Mouse (Mus musculus) cerebellum, postnatal 4 days (tissue): Measurements from ENCODE around the gene Abca6.

Source experiments
- DNase-seq, 2 experiments: peaks; one replicate each; pipeline ENCODE4 v3.0.0; 2022; ENCODE audit warnings: low spot score in 2 of 2, mixed read lengths in 1 of 2

Gene Abca6

DNA sequence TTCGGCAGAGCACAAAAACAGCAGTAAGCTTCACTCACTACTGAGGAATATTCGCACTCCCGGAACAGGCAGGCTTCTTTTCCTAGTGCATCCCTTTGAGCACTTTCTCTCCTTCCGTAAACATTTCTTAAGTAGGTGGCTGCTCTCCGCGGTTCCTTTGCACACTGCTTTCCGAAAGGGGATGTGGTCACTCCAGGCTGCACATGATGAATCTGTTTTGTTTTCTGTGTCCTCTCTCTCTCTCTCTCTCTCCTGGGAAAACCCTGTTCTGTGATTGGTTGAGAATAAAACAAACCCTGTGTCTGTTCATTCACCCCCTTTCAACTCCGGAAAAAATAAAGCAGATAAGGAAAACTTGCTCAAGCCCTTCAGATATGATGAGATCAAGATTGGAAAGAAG lies at the start of gene Abca6:
Abca6 (minus strand) TSS at position 243 of the 400 bp plus-strand sequence.
- DNase-seq = no peak

DNA sequence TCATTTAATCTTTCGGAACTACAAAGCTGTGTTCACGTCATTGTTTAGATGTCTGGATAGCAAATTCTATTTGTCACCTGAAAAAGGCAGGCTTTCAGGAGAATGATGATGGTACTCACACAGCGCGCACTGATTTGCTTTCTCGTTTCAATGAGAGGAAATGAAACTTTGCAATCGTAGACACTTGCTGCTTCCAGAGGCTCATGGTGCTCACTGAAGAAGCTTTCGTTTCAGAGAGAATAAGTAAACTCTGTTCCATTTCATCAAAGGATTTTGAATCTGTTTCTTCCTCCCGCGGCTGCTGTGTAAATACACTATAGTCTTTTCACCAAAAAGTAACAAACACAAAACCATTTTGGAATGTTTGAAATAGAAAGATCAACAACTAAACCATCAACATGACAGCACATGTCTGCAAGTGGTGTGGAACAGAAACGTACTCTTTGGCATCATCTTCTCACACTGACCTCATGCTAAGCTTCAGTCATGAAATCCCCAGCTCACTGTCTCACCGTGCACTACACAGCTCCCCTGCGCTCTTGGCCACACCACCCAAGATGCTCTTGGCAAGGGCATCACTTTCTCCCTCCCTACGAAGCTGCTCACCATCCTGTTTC lies 46.4 kb upstream of the Abca6 start:
- no peak for DNase-seq

DNA sequence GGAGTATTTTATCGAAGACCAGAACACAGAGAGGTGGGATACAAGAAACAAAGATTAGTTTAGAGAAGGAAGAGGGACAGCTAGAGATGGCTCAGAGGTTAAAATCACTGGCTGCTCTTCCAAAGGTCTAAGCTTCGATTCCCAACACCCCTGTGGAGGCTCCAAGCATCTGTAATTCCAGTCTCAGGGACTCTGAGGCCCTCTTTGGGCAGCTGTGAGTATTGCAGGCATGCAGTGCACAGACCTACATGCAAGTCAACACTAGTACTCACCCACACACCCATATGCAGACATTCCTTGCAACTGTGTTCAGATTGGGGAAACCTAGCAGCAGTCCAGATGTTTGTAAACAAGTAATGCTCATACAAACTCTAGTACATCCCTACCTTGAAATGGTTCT lies 39.0 kb upstream of the Abca6 start:
- DNase-seq = no peak

DNA sequence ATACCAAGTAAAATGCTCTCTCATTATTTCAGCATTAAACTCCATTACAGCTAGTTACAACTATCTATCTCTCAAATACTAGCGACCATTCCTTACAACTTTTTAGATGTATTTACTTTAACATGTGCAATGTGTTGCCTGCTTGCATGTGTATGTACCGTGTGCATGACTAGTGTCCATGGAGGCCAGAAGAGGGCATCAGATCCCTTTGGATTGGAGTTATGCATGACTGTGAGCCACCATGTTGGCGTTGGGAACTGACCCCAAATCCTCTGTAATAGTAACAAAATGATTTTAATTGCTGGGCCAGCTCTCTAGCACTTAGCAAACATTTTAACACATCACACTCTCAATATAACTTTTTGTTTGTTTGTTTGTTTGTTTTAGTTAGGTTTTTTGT lies 36.8 kb upstream of the Abca6 start:
- DNase-seq = no peak

DNA sequence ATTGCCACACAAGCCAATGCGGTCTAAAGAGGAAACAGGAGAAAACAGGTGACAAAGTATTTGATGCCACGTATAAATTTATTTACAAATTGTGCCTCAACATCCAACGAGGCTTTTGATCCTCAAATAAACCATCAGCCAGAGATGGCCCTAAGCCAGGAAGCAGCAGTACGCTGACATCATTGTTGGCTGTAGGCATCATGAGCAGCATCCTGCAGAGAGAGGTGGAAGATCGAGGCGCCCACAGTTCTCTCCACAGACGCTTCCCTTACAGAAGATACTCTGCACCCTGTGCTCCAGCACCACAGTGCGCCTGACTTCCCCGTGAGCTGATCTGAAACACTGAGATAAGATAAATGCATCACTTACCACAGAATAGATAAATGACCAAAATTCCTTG lies 36.1 kb upstream of the Abca6 start:
- DNase-seq = peak in 1 of 2 experiments; percentile 13

DNA sequence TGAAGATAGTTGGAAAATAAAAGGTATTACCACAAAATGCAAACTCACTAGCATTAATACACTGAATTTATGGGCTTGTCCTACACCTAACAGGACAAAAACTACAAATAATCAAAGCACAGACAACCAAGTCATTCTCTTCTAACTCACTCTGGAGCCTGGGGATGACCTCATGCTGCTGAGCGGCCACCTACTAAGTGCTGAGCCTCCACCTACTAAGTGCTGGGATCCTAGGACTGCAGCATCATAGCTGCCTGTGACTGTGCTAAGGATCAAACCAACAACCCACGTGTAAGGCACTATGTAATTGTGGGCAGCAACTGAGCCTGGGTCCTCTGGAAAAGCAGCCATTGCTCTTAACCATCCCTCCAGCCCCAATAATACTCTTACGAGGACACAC lies 34.8 kb upstream of the Abca6 start:
- no peak for DNase-seq

DNA sequence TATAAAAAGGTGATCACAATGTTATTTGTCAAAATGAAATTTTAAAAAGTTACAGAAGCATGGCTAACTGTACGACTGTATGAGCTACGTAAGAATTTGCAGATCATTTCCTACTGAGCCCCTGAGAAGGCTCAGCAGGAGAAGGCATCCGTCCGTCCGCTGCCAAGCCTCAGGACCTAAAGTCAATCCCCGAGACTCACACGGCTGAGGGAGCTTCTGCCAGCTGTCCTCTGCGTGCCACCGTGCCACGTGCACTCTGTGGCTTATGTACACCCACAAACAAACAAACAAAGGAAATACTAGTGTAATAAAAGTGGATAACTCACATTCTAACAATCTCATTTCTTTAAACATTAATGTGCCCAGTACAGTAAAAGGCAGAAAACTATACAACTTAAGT lies 33.3 kb upstream of the Abca6 start:
- no peak for DNase-seq

DNA sequence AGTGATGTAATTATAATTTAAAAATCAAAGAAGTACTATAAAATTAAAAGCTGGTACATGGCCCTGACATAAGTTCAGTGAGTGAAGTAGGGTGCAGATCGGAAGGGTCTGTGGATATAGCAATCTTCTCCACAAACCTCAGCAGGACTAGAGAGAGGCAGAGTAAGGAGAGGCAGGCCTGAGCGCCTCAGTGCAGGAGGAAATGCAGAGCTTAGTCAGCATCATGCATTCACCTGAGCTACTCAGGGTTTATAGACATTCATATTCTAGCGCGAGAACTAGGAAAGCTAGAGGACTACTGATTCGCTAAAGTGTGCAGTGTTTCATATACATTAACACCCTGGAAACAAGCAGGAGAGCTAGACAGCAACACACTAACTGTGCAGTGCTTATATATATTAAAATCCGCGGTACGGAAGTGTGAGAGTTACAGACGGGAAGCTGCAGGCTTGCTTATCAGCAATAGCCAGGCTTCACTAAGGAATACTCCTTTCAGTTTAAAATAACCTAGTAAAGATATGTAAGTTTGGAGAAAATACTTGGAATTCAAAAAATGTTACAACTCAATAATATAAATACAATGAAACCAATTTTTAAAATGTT lies 32.7 kb upstream of the Abca6 start:
- no peak for DNase-seq

DNA sequence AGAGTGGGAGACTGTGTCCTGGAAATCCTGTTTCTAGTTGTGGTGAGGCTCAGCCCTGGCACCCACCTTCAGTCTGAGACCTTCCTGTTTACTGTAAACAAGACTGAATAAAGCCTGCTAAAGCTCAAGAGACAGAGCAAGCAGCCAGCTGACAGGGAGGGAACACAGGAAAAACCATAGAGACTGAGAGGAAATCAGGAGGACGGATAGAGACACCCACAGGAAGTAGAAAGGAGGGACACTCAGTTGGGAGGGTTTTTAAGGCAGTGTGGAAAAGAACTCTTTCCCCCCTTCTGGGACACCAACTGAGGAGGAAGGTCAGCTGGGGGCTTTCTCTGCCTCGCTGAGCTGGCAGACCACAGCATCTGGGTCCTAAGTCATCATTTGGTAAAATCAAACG lies 23.2 kb upstream of the Abca6 start:
- DNase-seq = no peak

DNA sequence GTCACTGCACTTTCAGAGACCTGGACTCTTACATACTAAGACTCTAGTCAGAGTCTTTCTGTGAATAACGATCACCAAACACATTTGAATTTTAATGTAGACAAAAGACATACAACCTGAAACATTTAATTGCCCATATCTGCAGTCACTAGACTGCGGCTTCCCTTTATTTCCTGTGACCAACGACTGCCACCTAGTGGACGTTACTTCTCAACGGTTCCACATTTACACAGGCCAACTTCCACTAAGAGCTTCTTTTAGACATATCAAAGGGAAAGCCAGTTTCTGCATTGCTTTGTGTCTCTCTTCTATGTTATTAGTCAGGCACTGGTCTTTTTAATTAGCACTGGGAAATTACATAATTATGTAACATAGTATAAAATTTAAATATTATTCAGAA lies 20.2 kb upstream of the Abca6 start:
- peak in 1 of 2 experiments; percentile 48 for DNase-seq

DNA sequence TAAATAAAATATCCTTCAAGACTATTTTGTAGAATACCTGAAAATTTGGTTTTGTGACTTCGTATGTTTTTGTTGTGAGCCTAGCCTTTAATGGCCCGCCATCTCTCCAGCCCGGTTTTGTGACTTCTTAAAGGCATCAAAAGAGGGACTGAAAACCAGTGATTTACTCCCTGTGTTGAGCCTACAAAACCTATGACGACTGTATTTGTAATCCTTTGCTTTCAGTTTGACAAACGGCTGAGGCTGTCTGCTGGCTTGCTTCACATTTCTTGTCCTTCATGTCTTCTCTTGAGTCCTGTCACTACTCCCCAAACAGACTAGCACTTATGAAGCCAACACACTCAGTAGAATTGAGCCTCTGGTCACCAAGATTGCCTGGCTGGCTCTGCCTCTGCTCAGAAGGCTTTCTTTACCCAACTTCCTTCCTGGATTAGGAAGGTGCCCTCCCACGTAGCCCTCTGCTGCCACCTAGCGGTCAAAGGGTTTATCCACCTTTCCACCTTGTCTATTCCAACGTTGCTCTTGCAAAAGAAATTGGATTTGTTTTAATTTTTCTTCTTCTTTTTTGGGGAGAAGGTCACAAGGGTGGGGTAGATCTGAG lies 16.8 kb upstream of the Abca6 start:
- DNase-seq = peak; percentile 88 to 89

DNA sequence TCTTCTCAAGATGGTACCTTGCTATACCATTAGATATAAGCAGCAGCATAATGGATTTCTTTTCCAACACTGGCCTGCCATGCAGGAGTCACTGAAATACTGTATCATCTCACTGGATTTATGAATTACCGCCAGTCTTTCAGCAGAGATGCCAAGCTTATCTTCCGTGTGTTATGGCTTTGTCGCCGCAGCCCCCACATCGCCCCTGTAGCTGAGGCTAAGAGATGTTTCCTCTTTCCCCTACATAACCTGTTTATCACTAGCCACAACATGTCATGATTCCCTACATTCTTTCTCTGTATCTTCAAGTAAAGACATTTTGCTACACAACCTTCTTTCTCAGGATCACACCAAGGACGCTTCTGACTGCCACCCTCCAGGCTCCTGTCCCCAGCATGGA lies 15.7 kb upstream of the Abca6 start:
- no peak for DNase-seq

DNA sequence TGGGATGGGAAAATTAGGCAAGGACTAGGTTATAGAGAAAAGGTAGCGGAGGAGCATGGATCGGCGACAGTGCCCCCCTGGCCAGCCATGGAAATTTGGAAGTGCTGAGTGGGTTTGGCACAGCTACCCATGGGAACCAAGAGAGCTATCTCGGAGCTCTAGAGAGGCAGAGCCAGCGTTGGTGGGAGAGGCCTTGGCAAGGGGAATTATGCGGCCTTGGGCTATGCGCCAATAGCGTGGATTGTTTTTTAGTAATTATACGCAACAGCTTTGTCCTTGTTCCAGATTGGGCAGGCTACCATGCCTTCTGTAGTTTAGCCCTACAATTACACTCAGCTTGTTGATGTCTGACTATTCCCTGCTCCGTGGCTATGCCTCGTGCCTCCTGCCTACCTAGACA lies 15.2 kb upstream of the Abca6 start:
- DNase-seq = peak in 1 of 2 experiments; percentile 4

DNA sequence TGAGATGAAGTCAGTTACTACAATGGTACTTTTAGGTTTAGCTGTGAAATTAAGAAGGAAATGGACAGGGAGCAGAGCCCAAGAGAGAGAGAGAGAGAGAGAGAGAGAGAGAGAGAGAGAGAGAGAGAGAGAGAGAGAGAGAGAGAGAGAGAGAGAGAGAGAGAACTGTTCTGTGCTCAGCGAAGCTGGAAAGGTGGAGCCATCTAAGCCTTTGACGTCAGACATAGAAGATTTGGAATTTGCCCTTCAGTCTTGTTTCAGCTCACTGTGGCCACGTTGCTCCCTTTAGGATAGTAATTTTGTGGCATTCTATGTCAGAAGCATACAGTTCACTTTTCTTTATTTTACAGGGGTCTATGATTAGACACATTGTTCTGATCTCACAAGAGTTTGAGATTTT lies 10.3 kb upstream of the Abca6 start:
- no peak for DNase-seq

DNA sequence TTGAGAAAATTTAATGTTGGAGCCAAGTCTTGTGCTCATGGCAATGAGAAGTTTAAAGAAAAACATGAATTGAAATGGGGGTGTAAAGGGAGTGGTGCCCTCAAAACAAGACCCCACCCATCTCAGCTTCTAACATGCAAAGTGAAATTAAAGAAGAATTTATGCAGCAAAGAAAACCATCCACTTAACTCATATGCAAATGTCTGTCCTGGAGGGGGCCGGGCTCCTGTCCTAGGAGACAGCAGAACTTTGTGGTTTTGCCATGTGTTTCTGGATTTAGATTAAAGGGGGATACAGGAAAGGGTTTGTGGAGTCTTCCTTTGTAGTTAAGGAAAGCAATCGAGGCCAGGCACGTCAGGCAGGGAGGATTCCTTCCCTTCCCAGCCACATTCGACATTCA lies 6.3 kb upstream of the Abca6 start:
- no peak for DNase-seq

DNA sequence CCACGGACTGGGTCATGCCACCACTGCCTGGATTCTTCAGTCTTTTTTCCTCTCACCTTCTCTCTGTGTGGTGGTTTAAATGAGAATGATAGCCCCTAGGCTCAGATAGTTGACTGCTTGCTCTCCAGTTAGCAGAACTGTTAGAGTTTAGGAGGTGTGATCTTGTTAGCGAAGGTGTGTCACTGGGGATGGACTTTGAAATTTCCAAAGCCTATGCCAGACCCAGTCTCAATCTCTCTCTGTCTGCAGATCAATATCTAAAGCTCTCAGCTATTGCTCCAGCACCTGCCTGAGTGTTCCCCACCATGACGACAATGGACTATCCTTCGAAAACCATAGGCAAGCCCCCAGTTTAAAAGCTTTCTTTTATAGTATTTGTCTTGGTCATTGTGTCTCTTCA lies 5.5 kb upstream of the Abca6 start:
- DNase-seq = no peak

DNA sequence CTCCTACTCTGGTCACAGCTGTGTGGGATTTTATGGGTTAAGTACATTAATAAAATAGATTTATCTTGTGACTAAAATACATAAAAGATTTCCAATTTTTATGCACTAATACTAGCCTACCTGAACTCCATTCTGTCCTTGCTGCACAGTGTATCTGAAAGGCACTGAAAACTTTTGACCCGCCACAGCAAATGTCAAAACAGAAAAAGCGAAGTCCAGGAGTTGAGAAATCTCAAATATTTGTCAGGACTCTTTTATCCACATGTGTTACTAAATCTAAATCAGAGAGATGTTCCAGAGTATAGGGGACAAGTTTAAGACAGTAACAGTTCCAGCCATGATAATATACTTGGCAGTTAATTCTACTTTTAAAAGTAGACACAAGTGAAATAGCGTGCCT lies 680 bp upstream of the Abca6 start:
- no peak for DNase-seq

DNA sequence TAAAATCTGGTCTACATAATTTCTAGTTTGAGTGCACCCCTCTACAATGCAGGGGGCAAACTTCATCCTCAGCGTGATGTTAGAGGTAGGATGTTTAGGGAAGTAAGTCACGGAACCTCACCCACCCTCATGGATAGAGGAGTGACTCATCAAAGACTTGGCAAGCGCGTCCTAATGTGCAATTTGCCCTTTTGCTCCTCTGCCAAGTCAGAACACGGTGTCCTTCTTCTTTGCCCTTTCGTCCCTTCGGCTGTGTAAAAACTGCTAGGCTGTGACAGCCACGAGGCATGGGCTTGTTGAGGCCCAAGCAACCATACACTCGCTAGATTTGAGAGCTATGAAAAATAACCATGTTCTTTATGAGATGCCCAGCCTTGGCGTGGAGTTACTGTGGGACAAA lies 6.8 kb downstream of the Abca6 start:
- DNase-seq = no peak

DNA sequence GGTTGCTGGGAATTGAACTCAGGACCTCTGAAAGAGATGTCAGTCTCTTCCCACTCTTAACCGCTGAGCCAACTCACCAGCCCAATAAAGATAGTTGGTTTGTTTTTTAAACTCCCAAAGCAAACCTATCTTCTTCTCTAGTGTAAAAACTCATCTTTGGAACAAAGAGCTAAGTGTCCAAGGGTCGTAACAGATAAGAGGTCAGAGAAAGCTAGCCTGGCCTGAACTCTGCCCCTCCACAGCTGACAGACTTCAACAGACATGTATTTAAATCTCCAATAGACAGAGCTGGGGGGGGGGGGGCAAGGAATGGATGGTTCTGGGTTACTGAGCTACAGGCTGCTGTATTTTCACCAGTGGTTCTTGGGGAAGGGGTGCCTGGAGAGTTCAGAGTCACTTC lies 14.1 kb downstream of the Abca6 start:
- DNase-seq = no peak

DNA sequence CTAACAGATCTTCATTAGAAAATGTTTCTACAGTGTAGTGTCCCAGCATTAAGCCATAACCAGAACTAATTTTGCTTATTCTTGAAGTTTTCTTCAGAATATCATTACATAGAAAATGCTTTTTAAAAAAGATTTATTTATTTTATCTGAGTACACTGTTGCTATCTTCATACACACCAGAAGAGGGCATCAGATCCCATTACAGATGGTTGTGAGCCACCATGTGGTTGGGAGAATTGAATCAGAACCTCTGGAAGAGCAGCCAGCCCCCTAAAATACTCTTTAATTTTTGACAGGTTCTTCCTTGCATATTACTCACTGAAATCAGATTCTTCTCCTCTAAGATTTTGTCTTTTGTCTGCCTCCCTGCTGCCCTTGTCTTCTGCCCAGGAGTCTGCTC lies 18.6 kb downstream of the Abca6 start:
- DNase-seq = no peak

DNA sequence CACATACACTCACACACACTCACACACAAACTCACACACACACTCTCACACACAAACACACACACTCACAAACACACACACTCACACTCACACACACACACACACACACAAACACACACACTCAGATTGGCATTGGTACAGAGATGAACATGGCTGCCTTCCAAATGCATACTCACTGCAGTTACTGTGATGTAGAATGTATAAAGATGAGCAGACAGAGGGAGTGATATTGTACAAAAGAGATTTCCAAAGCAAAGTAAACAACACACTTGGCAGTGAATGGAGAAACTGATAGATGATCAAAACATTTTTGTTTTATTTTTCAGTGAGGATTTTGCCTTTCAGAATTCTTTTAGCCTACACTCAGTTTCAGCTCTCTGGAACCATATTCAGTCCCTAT lies 34.5 kb downstream of the Abca6 start:
- DNase-seq = no peak

DNA sequence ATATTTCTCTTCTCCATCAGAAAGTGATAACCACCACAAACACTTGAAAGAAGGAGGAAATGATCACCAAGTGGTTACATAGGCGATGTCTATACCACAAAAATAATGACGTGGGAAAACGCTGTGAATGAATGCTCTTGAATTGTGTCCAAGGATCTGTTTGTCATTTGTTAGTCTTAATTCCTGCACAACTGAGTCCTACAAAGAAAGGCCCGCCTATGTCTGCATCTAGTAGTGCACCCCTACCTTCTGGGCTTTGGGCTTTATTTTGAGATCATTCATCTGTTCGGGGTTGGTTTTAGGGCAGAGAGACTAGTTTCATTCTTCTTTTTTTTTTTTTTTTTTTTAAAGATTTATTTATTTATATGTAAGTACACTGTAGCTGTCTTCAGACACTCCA lies 47.6 kb downstream of the Abca6 start:
- DNase-seq = no peak

DNA sequence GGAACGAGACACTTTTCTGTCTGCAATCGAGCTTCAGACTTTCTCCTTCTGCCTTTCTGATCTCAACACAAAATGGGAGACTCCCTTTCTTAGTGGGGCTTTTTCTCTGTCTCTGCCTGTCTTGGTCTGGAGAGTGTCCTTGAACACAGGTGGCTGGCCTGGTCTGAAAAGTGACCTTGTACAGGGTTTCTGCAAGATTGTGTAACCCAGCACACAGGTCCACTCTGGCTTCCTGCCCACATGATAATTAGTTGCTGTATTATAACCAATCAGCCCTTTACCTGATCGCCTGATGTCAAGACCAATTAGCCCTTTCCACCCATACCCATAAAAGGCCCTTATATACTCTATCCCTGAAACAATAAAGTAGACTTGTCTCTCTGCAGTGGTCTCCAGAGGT lies 52.7 kb downstream of the Abca6 start:
- DNase-seq = no peak
